Mouse (Mus musculus) intestine, embryonic 14.5 days (tissue): ENCODE measurements around the gene Msrb1. TPM values are rescaled to one million over a fixed set of nuclear protein-coding genes. Genes with fewer than 3 reads are reported as not detected.

ENCODE experiments used
- ATAC-seq: fragments of 200-750 bp; cut with Nextera tagmentation; replicated peaks from 2 replicates; pipeline ENCODE4 v1.8.0; 2017; ENCODE audit warnings: low read depth, moderate number of reproducible peaks, moderate TSS enrichment, moderate library complexity; ENCODE audit not compliant: low FRiP score, low TSS enrichment
- DNase-seq: peaks from one replicate; pipeline ENCODE4 v3.0.0-alpha.2; 2018; ENCODE audit warnings: low spot score
- H3K27ac ChIP-seq: fragments of 300-500 bp; sonication (generic); 2 replicates; pipeline ENCODE4 v1.5.1; 2014; ENCODE audit warnings: low read depth, mild to moderate bottlenecking, control low read depth
- H3K27me3 ChIP-seq: fragments of 300-500 bp; sonication (generic); replicated peaks from 2 replicates; pipeline ENCODE4 v1.6.1; 2014; ENCODE audit warnings: low read length, control low read depth; ENCODE audit not compliant: control insufficient read depth, insufficient read depth
- H3K36me3 ChIP-seq: fragments of 300-500 bp; sonication (generic); 2 replicates; pipeline ENCODE4 v1.6.1; 2014; ENCODE audit warnings: low read length, control low read depth; ENCODE audit not compliant: control insufficient read depth, insufficient read depth
- H3K4me1 ChIP-seq: fragments of 300-500 bp; sonication (generic); replicated peaks from 2 replicates; pipeline ENCODE4 v1.6.1; 2014; ENCODE audit warnings: low read length, control low read depth, mixed read lengths; ENCODE audit not compliant: control insufficient read depth, insufficient read depth
- H3K4me2 ChIP-seq: fragments of 300-500 bp; sonication (generic); 2 replicates; pipeline ENCODE4 v1.6.1; 2014; ENCODE audit warnings: low read length
- H3K4me3 ChIP-seq: fragments of 300-500 bp; sonication (generic); 2 replicates; pipeline ENCODE4 v1.5.1; 2014; ENCODE audit warnings: low read depth, low read length, control low read depth, mixed read lengths
- H3K9ac ChIP-seq: fragments of 300-500 bp; sonication (generic); 2 replicates; pipeline ENCODE4 v1.6.1; 2014; ENCODE audit warnings: mild to moderate bottlenecking, low read length
- H3K9me3 ChIP-seq: fragments of 300-500 bp; sonication (generic); 2 replicates; pipeline ENCODE4 v1.6.1; 2016; ENCODE audit warnings: low read length, control low read depth; ENCODE audit not compliant: control insufficient read depth
- WGBS: fragments of 180-500 bp; shearing (Covaris S2); extraction: QIAGEN DNeasy Blood & Tissue Kit; methylation state at CpG from one replicate; pipeline ENCODE4 v1.1.7; 2014; 5-methylcytosine and 5-hydroxymethylcytosine counted together
- polyA plus RNA-seq: library from polyadenylated mRNA; unstranded; fragments of >200 nt; fragmentation: Nextera tagmentation; extraction: Ambion mirVana; gene quantifications from 2 replicates; pipeline ENCODE4 v1.2.1, GENCODE M21; 2014

The Msrb1 gene
- polyA plus RNA-seq, 1 experiment from 2014 or later = 32.3 TPM

GRCm38 (mm10) chr17:24743896-24744295 lies 7.5 kb downstream of the Msrb1 start:
- Histone ChIP-seq H3K4me3 (no peak overlapping the region), H3K27ac (no peak overlapping the region), H3K9ac (no peak overlapping the region), H3K36me3 (peaks cover 15% of the 10 kb centered on the region; the same call in 1 of the 2 replicates), H3K9me3 (no peaks in the 10 kb centered on the region), H3K27me3 (no peaks in the 10 kb centered on the region), H3K4me1 (0 out of 2 replicates have a peak, but pooled peaks cover 6% of the 10 kb centered on the region), H3K4me2 (no peak overlapping the region)
- no peak for ATAC-seq
- WGBS = 71% methylated on average over 5 of the region's 5 CpGs
- DNase-seq = no peak

GRCm38 (mm10) chr17:24744381-24744780 lies 7.9 kb downstream of the Msrb1 start:
- no peak overlapping the region for H3K27ac ChIP-seq
- 73% methylated on average over 3 of the region's 3 CpGs for WGBS
- no peaks in the 10 kb centered on the region for H3K9me3 ChIP-seq
- ATAC-seq (no peak), DNase-seq (no peak)
- H3K9ac ChIP-seq = no peak overlapping the region
- no peak overlapping the region for H3K4me2 ChIP-seq
- H3K4me3 ChIP-seq = no peak overlapping the region
- no peaks in the 10 kb centered on the region for H3K27me3 ChIP-seq
- 0 out of 2 replicates have a peak, but pooled peaks cover 6% of the 10 kb centered on the region for H3K4me1 ChIP-seq
- H3K36me3 ChIP-seq = peaks cover 15% of the 10 kb centered on the region; the same call in 1 of the 2 replicates

DNA sequence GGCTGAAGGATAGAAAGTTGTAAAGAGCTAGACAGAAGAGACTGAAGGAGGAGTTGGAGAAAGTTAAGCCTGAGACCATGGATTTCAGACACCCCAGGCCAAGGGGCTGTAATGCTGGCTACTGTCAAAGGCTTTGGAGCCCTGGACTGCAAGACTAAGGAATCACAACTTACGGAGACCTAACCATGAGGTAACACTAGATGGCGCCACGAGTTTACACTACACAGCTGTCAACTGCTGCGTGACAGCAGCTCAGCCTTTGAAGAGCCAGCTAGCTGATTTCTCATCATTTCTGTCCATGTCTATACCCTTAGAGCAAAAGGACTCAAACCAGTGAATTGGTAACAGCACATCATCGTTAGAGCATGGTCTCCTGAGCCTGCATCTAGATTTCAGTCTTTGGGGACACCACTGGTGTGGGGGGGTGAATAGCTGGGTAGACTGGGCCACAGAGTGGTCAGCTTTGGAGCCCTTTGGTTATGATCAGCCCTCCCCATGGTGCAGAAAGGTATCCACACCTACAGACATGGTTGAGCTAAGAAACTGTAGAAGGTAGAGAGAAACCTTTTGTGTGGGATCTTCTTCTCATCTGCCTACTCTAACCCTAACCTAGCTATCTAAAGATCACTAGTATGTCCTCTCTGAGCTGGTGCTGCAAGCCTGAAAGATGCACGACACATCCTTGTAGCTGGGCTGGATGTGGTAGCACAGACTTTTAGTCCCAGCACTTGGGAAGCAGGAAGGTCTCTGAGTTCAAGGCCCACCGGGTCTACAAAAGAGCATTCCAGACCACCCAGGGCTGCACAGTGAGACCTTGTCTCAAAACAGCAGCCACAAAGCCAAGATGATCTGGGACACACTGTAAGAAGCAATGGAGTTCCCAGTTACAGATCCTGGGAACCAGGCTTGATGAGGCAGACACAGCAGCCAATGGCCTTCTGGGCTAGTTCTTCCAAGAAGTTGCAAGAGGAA lies 9.4 kb downstream of the Msrb1 start:
- Histone ChIP-seq H3K36me3 (peaks cover 9% of the 10 kb centered on the region; the same call in 1 of the 2 replicates), H3K27ac (no peak overlapping the region), H3K9me3 (no peaks in the 10 kb centered on the region), H3K4me1 (0 out of 2 replicates have a peak, but pooled peaks cover 6% of the 10 kb centered on the region), H3K4me2 (no peak overlapping the region), H3K27me3 (peaks cover 11% of the 10 kb centered on the region), H3K9ac (no peak overlapping the region), H3K4me3 (no peak overlapping the region)
- WGBS = 25% methylated on average over 7 of the region's 7 CpGs
- peak; percentile 90 for DNase-seq
- ATAC-seq = peak; percentile 56; the same call in 1 of the 2 replicates

DNA sequence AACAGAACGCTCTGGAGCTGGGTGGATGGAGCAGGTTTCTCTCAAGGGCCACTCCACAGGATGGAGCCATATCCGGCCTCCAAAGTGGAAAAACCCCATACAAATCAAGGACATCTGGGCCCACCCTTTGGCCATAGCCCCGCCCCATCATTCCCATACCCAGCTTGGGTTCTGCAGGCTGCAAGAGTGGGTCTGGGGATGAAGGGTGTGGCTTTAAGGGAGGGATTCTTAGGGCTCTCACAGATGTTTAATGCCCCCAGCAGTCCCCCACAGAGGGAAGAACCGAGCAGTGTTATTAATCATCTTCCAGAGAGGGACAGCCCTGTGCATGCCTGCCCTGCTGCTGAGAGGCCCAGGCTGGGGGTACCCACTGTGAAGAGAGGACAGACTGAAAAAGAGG lies 10.5 kb downstream of the Msrb1 start:
- peaks cover 21% of the 10 kb centered on the region for H3K27me3 ChIP-seq
- no peak for DNase-seq
- H3K27ac ChIP-seq = no peak overlapping the region
- 36% methylated on average over 4 of the region's 4 CpGs for WGBS
- no peak overlapping the region for H3K4me2 ChIP-seq
- peaks cover 2% of the 10 kb centered on the region; the same call in 1 of the 2 replicates for H3K36me3 ChIP-seq
- no peak overlapping the region for H3K9ac ChIP-seq
- no peaks in the 10 kb centered on the region for H3K9me3 ChIP-seq
- H3K4me1 ChIP-seq = 0 out of 2 replicates have a peak, but pooled peaks cover 6% of the 10 kb centered on the region
- no peak overlapping the region for H3K4me3 ChIP-seq
- no peak for ATAC-seq

GRCm38 (mm10) chr17:24751528-24751927 lies 15.1 kb downstream of the Msrb1 start:
- Histone ChIP-seq H3K4me3 (no peak overlapping the region), H3K9ac (no peak overlapping the region), H3K27ac (no peak overlapping the region), H3K36me3 (no peaks in the 10 kb centered on the region), H3K27me3 (peaks cover 56% of the 10 kb centered on the region), H3K4me2 (no peak overlapping the region), H3K9me3 (no peaks in the 10 kb centered on the region), H3K4me1 (peaks cover 21% of the 10 kb centered on the region; the same call in 1 of the 2 replicates)
- ATAC-seq = no peak
- WGBS = 24% methylated on average over 4 of the region's 4 CpGs
- no peak for DNase-seq

GRCm38 (mm10) chr17:24752415-24753394 lies 16.3 kb downstream of the Msrb1 start, which contains the start of gene Hs3st6:
Gene Hs3st6, plus strand, starts transcription at chr17:24752988.
- Histone ChIP-seq H3K4me1 (peaks cover 15% of the 10 kb centered on the region; the same call in 1 of the 2 replicates), H3K4me3 (peak within 1 kb of the TSS; percentile 41), H3K27me3 (peaks cover 56% of the 10 kb centered on the region), H3K36me3 (no peaks in the 10 kb centered on the region), H3K9me3 (no peaks in the 10 kb centered on the region), H3K9ac (0 out of 2 replicates have a peak within 1 kb of the TSS, but pooled peaks have one; percentile 20), H3K27ac (no peak within 1 kb of the TSS), H3K4me2 (peak within 1 kb of the TSS; percentile 88)
- DNase-seq (peak; percentile 83), ATAC-seq (peak; percentile 89)
- under 1% methylated on average over 59 of the region's 82 CpGs for WGBS

- H3K4me3 ChIP-seq = no peak overlapping the region
- no peaks in the 10 kb centered on the region for H3K36me3 ChIP-seq
- H3K27me3 ChIP-seq = peaks cover 31% of the 10 kb centered on the region
- H3K4me1 ChIP-seq = peaks cover 12% of the 10 kb centered on the region; the same call in 1 of the 2 replicates
- H3K4me2 ChIP-seq = no peak overlapping the region
- no peak overlapping the region for H3K27ac ChIP-seq
- no peak for DNase-seq
- H3K9ac ChIP-seq = no peak overlapping the region
- H3K9me3 ChIP-seq = no peaks in the 10 kb centered on the region
- ATAC-seq = no peak
- WGBS = 64% methylated on average over 1 of the region's 1 CpGs
Measured at GRCm38 (mm10) chr17:24757394-24757793, 21.0 kb downstream of the Msrb1 start.

DNA sequence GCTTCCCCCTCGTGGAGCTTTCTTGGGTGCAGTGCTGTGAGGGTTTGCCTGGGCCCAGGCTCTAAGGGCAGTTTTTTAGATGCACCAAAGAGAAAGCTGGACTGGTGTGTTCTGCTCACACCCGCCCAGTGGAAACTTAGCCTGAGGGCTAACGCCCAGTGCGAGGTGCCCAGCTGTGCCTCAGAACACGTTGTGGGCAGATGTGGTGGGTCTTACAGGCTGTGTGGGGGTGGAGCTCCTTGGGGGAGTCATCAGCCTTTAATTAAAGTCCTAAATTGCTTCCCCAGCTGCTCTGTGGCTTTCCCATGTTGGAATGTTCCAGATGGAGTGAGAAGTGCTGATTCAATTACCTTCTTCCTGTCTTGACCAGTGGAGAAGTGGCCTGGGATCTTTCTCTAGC lies 24.7 kb downstream of the Msrb1 start:
- Histone ChIP-seq H3K9me3 (no peaks in the 10 kb centered on the region), H3K4me2 (no peak overlapping the region), H3K9ac (no peak overlapping the region), H3K36me3 (no peaks in the 10 kb centered on the region), H3K4me1 (no peaks in the 10 kb centered on the region; the same call in 1 of the 2 replicates), H3K27me3 (no peaks in the 10 kb centered on the region), H3K4me3 (no peak overlapping the region), H3K27ac (no peak overlapping the region)
- DNase-seq (no peak), ATAC-seq (no peak)
- 59% methylated on average over 5 of the region's 5 CpGs for WGBS
